Mouse (Mus musculus) spleen, postnatal 36 days (tissue): ENCODE measurements around the gene Man2a1.
A peak's percentile ranks its signal among the peaks of the same experiment; 100 is the strongest.

Experiments used
- DNase-seq, 2 experiments: peaks; one replicate each; pipeline ENCODE4 v3.0.0; 2022; ENCODE audit warnings: low spot score in 2 of 2, mixed read lengths in 1 of 2

The Man2a1 gene

DNA sequence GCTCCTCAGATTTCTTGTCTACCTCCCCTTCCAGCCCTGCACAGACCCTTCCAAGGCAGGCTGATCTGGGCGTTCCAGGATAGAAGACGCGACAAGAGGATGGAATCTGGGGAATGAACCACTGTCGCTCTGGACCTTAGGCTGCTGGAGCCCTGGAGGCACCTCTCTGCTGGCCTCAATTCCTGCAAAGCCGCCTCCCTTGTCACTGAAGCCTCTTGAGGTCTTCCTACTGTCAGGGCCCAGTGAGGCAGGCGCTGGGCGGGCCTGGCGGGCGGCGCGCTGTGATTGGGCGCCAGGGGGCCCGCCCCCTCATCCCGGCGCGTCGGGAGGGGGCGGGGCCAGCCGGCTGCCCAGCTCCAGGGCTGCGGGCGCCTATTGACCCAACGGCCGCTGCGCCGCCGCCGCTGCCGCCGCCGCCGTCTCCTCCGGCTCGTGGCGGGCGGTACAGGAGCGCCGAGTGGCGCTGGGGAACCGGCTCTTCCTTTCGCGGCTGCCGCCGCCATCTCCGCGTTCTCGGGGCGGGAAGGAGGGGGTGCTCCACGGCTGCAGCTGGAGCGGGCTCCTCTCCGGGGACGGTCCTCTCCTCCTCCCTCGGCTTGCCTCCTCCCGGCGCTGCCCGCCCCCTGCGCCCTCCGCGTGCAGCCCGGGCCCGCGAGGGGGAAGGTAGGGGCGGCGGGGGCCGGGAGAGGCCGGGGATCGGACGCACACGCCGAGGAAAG lies at the start of gene Man2a1:
Man2a1 (plus strand) TSS at position 365 of the 719 bp plus-strand sequence.
- DNase-seq = peak; percentile 89

DNA sequence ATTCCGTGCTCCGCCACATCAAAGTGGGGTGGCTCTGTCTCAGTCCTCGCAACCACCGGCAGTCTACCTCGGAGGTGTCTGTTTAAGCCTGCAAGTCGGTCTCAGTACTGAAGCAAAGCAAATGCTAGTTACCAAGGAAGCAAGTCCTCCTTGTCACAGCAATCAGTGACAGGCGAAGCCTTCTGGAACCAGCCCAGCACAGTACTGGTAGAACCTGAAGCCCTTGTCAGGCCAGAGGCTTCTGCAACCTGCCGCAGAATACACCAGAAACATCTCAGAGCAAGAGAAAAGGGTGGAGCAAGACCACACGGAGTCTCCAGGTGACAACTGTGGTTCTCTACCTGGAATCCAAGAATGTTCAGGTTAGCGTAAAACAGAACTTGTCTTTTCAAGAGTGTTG lies 47.2 kb upstream of the Man2a1 start:
- DNase-seq = no peak

DNA sequence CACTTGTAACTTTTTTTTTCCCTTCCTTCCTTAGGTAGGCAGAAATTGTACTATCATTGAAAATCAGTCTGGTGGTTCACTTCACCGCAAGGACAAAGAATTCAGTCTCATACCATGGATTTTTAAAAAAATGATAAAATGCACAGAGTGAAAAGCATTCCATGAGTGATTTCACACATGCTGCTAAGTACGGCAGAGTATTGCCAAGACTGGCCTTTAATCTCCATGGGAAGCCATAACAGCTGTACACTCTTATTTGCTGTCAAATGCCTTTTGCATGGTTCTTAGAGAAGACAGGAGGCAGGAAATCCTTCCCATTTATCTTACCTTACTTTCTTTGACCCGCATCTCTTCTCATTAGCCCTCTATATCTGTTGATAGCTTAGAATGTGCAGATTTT lies 45.6 kb upstream of the Man2a1 start:
- no peak for DNase-seq

DNA sequence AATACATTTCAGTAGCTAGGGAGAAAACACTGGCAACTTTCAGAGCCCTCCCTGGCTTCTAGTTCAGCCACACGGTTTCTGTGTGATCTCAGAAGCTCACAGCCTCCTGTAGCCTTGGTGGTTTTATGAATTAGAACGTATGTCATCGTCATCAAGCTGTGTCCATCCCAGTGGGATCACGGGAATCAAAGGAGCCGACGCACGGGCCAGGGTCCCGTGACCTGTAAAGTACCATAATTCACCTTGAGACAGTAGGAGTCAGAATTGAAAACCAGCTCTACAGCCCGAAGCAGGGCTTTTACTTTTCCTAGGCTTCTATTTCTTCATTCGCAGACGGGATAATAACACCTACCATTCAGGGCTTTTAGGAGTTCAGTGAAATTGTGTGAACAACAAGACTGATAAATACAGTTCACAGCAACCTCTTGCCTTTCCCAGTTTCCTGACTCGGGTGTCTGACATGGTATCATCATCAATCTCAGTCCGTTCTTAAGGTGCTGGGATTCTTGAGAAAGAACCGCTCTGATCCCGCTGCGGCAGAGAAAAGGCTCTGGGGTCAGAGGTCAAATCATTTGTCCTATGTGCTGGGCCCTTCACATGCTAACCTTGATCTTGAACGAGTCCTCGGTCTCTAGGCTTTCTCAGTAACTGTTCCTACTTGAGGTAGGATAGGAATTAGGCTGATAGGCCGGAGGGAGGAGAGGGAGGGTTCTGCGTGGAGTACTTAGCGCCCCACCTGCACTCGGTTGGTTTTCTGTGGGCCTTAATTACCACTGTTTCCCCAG lies 43.7 kb upstream of the Man2a1 start:
- DNase-seq = no peak

DNA sequence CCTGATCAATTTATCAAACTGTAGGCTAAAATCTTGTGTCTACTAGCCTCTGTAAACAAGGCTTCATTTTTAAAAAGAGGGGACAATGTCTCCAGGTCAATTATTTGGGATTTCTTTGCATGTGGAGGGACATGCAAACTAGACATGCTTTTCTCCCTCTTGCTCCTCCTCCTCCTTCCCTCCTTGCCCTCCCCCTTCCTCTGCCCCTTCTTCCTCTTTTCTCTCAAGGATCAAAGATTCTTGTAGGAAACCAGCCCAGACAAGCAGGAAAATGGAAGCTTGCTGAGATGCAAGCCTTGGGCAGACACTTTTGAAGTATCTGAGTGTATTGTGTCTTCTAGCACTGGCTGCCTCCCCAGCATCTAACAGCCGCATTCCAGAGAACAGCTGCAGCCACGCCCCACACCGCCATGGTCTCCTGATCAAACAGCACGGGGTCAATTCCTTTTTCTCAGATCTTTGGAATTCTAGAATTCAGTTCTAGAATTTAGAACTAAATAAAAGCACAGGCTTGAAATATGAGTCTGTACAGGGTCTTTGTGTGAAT lies 41.5 kb upstream of the Man2a1 start:
- DNase-seq = no peak

DNA sequence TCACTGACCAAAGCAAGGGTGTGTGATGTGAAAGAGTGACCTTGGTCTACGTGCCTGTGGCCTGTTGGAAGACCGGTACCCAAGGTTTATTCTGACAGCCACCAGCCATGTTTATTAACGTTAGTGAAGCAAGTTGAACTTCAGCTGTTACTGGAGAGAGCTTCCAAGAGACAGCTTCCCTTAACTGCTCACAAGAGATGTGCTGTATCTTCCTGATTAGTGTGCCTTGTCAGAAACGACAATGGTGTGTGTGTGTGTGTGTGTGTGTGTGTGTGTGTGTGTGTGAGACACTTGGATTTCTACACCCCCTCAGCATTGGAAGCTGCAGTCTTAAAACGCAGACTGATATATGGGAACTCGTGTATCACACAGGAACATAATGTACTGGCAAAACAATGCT lies 34.1 kb upstream of the Man2a1 start:
- no peak for DNase-seq

DNA sequence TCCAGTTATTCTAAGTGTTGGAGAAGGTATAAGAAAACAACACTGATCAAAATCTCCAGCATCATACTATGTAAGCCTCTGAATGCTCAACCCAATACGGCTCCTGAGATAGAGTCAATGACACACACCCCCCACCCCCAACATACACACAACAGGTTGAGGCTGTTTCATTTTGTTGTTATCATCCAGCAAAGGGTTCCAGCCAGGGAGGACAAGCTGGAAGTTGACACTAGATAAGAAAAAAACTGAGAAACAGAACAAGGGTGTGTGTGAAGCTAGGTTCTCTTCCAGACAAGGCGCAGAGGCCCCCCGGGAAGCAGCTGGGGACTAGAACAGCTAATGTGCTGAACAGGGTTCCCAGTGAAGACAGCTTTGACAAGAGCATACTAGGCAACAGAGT lies 33.0 kb upstream of the Man2a1 start:
- no peak for DNase-seq

DNA sequence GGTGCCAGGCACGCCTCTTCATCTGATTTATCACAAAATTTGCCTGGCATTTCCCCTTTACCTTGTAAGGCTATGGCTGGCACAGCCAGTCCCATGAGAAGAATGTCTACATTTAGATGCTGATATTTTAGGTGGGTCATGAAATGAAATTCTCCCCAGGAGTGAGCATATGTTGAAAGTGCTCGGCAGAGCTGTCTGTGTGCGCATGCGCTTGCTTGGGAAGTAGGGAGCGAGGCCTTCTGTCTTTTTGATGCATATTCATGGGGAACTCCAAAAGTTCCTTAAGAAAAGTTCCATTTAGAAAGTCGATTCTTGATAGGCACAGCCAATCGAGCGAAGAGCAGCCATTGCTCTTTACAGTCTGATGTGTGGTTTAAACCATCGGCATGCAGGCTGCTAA lies 26.6 kb upstream of the Man2a1 start:
- DNase-seq = no peak

DNA sequence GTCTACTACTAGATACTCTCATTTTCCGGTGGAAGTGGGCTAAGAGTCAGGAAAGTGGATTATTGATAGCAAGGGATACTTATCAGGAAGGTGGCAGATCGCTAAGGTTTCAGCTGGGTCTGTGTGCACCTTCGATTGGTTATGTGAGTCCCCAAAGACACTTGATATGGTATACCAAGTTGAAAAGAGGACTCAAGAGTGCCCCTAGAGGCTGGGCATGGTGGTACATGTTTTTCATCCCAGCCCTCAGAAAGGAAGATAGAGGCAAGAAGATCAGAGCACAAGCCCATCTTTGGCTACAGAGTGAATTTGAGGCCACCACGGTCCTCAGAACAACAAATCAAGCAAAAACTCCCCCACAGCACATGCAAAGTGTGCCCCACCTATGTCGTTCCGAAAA lies 25.3 kb upstream of the Man2a1 start:
- DNase-seq = peak; percentile 25 to 43

DNA sequence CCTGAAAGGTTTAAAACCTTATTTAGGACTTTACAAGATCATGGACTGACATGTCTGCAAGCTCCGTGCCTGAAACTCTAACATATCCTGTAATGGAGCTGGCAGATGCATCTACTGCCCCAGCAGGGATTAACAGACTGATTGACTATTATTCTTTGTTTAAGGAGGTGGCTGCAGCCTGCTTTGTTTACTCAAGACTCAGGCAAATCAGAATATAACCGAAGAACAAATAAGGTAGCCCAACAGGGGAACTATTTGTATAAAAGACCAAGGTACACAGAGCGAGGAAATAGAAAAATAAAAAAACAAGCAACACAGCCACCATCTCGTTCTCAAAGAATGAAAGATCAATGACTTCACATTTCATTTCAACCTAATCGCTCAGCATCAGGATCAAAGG lies 23.1 kb upstream of the Man2a1 start:
- DNase-seq = no peak

DNA sequence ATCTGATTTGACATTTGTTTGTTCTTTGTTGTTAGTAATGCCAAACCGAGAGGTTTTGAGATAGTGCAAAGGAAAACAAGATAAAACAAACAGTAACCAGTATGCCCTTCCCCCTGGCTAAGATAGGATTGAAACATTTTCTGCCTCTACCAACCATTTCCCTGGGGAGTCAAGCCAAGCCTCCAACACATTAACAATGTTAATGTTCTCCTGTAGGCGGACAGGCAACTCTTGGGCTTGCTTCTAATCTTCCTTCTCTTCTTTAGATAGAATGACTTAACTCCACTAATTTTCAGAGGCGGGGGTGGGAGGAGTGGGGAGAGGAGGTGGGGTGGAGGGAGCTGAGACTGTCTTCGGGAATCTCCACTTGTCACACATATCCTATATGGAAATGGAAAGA lies 22.2 kb upstream of the Man2a1 start:
- no peak for DNase-seq

DNA sequence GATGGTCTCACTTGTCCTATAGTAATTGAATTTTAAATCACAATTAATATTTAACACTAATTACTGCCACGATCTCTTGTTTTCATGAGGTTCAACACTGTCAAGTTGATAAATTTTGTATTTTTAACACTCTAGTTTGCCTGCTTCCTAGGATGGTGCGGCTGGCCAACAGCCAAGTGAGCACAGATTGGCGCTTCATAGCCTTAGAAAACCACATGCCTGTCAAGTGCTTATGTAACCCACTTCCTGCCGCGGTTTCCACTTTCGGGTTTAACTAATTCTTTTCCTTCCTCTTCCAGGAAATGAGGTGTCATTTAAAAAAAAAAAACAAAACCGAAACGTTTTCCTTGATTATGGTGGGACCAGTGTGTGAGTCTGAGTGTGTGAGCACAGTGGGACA lies 20.8 kb upstream of the Man2a1 start:
- peak; percentile 71 to 77 for DNase-seq

DNA sequence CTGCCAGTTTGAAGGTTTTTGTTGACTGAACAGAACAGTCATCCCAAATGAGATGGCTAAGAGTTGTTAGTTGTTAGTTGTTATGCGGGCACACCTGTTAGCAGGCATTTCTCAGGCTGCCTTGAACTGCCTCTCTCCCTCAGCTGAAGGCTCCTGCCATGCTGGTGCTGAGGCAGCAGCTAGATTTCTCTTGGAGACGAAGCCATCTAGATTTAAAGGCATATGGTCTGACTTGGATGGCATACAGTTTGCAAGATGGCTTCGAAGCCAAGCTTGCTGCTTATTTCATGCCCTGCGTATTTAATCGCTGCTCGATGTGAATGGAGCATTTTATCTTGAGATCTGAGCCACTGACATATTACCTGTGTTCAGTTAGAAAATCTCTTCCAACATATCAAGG lies 19.4 kb upstream of the Man2a1 start:
- DNase-seq = no peak

DNA sequence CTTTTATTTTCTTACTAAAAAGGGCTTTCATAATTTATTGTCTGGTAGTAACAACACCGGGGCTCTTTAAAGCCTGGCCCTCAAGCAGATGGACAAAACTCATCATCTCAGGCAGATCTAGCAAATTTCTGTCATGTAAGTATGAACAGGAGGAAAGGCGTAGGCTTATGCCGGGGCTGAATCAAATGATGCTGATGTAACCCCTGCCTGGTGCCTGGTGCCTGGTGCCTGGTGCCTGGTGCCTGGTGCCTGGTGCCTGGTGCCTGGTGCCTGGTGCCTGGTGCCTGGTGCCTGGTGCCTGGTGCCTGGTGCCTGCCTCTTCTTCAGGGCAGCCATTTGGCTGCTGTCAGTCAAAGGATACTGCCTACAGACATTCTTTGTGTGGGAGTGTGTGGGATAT lies 18.6 kb upstream of the Man2a1 start:
- DNase-seq = no peak

DNA sequence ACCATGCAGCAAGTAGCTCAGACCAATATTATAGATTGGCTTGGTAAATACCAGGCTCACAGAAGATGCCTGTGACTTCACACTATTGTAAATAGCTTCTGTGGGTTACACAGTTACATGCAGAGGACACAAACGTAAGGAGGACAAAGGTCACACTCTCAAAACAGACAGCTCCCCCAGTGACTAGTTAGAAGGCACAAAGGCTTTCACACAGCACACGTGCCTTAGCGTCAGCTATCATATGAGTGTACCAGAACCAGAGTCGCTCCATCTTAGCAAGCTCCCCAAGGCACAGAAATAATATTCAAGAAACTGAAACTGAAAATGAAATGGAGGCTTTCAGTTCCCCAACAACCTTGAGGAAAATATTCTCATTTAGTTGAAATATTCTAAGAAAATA lies 10.1 kb upstream of the Man2a1 start:
- no peak for DNase-seq

DNA sequence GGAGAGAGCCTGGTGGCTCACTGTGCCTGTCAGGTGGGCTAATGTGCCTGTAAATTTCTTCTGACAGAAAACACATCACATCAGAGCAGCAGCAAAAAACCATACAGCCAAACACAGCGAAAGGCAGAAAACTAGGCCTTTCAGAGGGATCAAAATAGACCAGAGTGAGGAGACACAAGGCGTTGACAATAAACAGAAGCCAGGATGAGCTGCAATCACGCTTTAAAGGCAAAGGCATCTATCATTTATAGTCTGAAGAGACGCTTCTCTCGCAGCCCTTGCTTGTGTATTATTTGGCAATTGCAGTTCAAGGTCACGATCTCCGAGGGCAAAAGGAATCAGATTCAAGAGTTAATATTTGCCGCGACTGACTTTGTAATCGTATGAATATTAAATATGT lies 9.2 kb upstream of the Man2a1 start:
- DNase-seq = no peak

DNA sequence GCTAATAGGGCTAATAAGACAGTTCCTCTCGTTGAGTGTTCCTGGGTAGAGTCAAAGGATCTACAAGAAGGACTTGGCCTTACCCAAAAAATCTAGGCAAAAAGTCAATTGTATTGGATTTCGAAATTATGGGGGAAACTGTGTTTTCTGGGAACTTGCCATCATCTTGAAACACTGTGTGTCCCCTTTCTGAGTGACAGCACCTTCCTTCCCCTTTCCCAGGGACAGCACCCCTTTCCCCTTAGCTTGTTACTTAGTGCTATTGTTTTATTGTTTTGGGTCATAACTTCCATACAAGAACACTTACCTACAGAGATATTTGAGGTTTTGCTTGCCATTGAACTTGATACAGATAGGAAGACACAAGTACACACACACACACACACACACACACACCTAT lies 8.2 kb upstream of the Man2a1 start:
- DNase-seq = no peak

DNA sequence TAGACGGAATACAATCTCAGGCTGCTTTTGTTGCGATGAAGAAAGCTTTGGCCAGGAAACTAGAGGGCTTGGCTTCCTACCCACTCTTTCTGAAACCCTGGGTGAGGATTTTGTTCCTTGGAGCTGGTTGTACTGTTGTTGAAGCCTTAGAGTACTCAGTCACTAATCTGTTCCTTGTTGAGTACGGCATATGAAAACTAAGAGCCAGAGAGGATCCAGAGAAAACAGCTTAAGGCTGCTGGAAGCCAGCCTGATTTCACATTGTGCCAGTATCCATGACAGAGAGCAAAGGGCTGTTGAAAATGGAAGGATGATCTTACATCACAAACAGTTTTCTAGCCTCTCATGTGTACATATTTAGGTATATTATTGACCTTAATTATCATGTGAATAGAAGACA lies 7.7 kb upstream of the Man2a1 start:
- no peak for DNase-seq

DNA sequence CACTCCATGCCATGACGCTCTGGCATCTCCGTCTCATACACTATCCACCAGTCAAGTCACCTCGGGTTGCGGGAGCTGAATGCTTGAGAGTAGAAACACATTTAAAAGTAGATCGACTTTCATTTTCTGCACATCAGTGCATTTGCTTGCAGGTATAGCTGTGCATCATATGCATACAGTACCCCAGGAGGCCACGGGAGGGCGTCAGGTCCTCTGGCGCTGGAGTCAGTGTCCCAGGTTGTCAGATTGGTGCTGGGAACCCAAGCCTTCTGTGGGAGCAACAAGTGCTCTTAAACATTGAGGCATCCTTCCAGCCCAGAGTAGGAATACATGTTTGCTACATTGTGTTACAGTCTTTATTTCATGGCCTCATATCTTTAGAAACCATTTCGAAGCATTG lies 2.8 kb upstream of the Man2a1 start:
- no peak for DNase-seq

DNA sequence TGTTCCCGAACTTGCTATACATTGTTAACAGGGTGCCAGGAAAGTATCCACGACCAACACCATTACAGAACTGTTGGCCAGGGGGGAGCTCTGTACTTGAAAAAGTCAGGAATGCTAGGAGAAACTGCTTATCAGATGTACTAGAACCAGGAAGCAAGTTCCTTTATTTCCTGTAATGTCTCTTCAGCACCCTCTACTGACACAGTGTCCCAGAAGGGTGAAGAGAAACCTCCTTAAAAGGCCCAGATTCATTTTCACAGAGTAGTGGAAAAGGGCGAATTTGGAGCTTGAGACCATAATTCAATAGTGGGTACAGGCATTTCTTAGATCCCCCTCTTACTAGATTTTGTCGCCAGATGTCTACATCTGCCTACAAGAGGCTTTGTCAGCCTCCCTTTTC lies 620 bp upstream of the Man2a1 start:
- DNase-seq = peak in 1 of 2 experiments; percentile 47

DNA sequence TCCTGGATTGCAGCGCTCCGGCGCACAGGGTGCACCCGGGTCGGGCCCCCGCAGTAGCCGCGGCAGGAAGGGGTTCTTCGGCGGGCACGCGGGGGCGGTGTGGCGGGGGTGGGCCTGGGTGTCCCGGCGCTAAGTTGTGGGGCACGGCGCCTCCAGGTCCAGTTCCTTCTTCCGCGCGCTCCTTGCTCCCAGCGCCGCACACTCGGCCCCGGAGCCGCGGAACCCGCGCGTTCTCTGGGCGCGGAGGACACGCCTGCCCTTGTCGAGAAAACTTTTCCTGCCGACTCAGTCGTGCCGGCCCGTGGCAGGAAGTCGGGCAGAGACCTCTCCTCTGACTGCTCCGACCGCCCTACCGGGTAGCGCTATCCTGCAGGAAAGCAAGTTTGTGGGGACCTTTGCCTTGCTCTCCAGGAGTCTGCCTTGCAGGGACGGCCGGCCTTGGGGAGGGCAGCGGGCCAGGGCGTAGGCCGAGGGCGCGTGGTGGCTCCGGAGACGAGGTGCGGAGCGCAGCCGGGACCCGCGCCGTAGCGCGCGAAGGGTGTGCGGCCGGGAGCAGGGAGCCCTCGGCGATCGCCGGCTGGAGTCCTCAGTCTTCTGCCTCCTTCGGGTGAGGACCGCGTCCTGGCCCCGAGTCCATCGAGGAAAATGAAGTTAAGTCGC lies 685 bp downstream of the Man2a1 start:
- peak; percentile 54 to 62 for DNase-seq

DNA sequence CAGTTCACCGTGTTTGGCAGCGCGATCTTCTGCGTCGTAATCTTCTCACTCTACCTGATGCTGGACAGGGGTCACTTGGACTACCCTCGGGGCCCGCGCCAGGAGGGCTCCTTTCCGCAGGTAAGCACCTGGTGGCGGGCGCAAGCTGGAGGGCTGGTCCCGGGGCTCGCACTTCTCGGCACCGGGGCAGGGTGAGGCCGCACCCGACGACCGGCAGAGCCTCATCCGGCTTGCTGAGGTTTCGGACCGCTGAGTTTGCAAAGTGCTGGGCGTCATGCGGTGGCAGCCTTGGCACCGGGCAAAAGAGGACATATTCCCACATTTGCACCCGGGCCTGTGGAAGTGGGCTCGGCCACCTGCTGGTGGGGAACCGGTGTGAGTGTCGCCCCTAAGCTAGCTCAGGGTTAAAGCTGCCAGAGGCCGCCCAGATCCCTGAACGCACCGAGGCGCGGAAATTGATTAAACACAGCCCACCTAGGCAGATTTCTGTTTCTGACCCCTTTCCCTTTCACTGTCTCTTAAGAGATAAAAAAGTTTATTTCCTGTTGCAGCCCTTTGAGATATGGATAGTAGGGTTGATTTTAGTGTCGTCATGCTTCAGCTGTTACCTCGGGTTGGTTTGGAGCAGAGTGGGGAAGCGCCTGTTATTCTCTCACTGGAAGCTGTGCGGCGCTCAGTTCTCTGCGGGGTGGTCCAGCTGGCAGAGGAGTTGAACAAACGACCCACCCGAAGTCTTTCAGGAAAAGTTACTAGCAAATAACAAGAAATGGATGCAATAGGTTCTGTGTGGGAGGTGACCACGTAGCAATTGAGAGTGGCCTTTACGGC lies 1.4 kb downstream of the Man2a1 start:
- peak; percentile 52 to 55 for DNase-seq
